Mouse (Mus musculus) CH12.LX (cell line): ENCODE data around the gene Fkbp9.

Experiments
- BHLHE40 ChIP-seq: IDR thresholded peaks from 2 replicates; pipeline ENCODE4 v1.6.1; 2011; ENCODE audit warnings: mild to moderate bottlenecking, low read depth, low read length, improper control_type of control experiment
- CTCF ChIP-seq, 2 experiments: IDR thresholded peaks in 1 of 2; conservative IDR thresholded peaks in 1 of 2; 2 replicates each; pipeline ENCODE4 v1.5.1; 2011 to 2012; ENCODE audit warnings: low read depth in 2 of 2, low read length in 2 of 2, improper control_type of control experiment in 1 of 2, inconsistent platforms in 1 of 2, mild to moderate bottlenecking in 1 of 2, moderate library complexity in 1 of 2
- EP300 ChIP-seq: IDR thresholded peaks from 2 replicates; pipeline ENCODE4 v1.6.1; 2011; ENCODE audit warnings: low read length, improper control_type of control experiment

DNA sequence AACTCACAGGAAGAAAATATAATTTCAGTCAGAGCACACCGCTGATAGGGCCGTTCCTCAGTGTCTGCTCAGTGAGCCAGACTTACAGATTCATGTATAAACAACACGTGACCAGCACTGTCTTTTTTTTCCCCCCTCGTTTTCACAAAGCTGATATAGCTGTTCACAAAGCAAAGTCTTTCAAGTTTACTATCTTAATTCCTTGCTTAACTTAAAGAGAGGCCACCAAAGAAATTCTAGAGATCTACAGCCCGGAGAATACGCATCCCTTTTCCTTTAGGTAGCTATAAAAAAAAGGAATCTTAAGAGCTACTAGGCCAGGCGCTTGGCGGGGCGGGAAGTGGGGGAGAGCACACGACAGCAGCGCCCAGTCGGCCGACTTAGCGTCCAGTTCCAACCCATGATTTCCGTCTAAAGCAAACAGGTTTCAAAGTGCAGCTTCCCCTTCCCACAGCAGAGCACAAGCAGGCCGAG, 35.2 kb upstream of the Fkbp9 start:
- TF ChIP-seq CTCF (conservative IDR thresholded peaks at IDR 0.05 in 1 of 2, IDR thresholded peaks at IDR 0.05 in 1 of 2; ENCODE audit: low read depth in 2 of 2, low read length in 2 of 2) (no peak), EP300 (no peak), BHLHE40 (peak; percentile 87)
